Mouse (Mus musculus) B cell, adult 2 months (primary cell): Measurements from ENCODE around the gene Gk5.

Source experiments
- DNase-seq, 2 experiments: peaks; one replicate each; pipeline ENCODE4 v3.0.0; 2022

Gk5 gene

GRCm38 (mm10) chr9:96230271-96230670 lies 111.1 kb downstream of the Gk5 start:
- no peak for DNase-seq
